Comparison of ENCODE assay signal across 9 mouse cellular contexts in the genomic region with DNA sequence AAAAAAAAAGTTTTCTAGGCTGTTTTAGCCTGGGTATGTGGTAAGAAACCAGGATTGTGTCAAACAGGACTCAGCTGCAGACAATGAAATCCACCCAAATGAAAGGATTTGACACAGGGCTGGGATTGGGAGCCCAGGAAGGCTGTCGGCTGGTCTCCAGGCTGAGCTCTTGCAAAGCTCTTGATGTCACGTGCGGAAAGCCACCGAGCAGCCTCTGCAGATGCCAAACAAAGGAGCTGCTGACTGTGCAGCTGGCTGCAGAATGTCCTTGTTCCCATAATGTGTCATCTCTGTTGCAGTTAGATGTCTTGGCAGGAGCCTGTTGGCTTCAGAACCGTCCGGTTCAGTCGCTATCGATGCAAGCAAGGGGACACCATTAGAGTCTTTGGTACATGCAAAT. TPM values are rescaled to one million over a fixed set of nuclear protein-coding genes. Genes with fewer than 3 reads are reported as not detected.
DNase-seq lines count a peak whose midpoint lies in the region; ATAC-seq and TF ChIP-seq lines count a peak whose summit lies in the region.
"Had no signal": no experiment of that assay in that cellular context is flagged by ENCODE, and none has a peak within 500 bp of the region (broad histone marks: within the 10 kb centered on the region; RNA-seq: fewer than 3 reads in every experiment).

No protein-coding gene starts in this region.

- H3K9ac ChIP-seq in heart, embryonic 11.5 days (ENCODE audit: low read depth, low read length): no peak overlapping the region
- no peak overlapping the region for H3K9ac ChIP-seq in lung, embryonic 16.5 days (ENCODE audit: low read length)
- H3K9ac ChIP-seq: embryonic facial prominence, embryonic 13.5 days had no signal

- WGBS in heart, embryonic 11.5 days (ENCODE audit: insufficient replicate concordance): 62% methylated on average over 8 of the region's 8 CpGs
- 33% methylated on average over 8 of the region's 8 CpGs for WGBS in lung, embryonic 16.5 days

- no peaks in the 10 kb centered on the region for H3K36me3 ChIP-seq in heart, embryonic 11.5 days (ENCODE audit: control insufficient read depth, insufficient read depth, low read length)
- no peaks in the 10 kb centered on the region for H3K36me3 ChIP-seq in lung, embryonic 16.5 days (ENCODE audit: control insufficient read depth, insufficient read depth, low read length)
- H3K36me3 ChIP-seq: embryonic facial prominence, embryonic 13.5 days had no signal

- H3K27ac ChIP-seq in heart, embryonic 11.5 days (ENCODE audit: low read depth, low read length): no peak overlapping the region
- peak overlapping the region; percentile 37; the same call in 1 of the 2 replicates for H3K27ac ChIP-seq in lung, embryonic 16.5 days (ENCODE audit: low read length)
- H3K27ac ChIP-seq in gastrocnemius, adult 2 months: no peak overlapping the region
- H3K27ac ChIP-seq: embryonic facial prominence, embryonic 13.5 days had no signal

- H3K4me2 ChIP-seq in heart, embryonic 11.5 days: no peak overlapping the region
- no peak overlapping the region for H3K4me2 ChIP-seq in lung, embryonic 16.5 days (ENCODE audit: low read depth, low read length)
- H3K4me2 ChIP-seq: embryonic facial prominence, embryonic 13.5 days had no signal

- intact Hi-C loops in gastrocnemius, adult 2 months (cut with DNase I): no loop called here

- no peak overlapping the region for H3K4me3 ChIP-seq in heart, embryonic 11.5 days (ENCODE audit: low read depth, low read length)
- no peak overlapping the region for H3K4me3 ChIP-seq in lung, embryonic 16.5 days (ENCODE audit: low read length)
- H3K4me3 ChIP-seq in gastrocnemius, adult 2 months: no peak overlapping the region
- H3K4me3 ChIP-seq: embryonic facial prominence, embryonic 13.5 days had no signal

- DNase-seq in heart, adult 11 months: peak; percentile 92
- DNase-seq in right cerebral cortex, postnatal 36 days (ENCODE audit: low spot score in 2 of 2): peak; percentile 13 to 37
- DNase-seq in right cerebral cortex, postnatal 14 days: no peak
- no peak for DNase-seq in gastrocnemius, adult 2 months
- DNase-seq in kidney, postnatal 25 days: no peak
- DNase-seq in testis, postnatal 10 days (ENCODE audit: low spot score): no peak

- no peaks in the 10 kb centered on the region for H3K4me1 ChIP-seq in heart, embryonic 11.5 days (ENCODE audit: control insufficient read depth, insufficient read depth, low read length)
- no peaks in the 10 kb centered on the region for H3K4me1 ChIP-seq in lung, embryonic 16.5 days (replicated peaks; ENCODE audit: control insufficient read depth, insufficient read depth, low read length)
- H3K4me1 ChIP-seq: embryonic facial prominence, embryonic 13.5 days had no signal

- H3K9me3 ChIP-seq in heart, embryonic 11.5 days (replicated peaks; ENCODE audit: control insufficient read depth, low read length): no peaks in the 10 kb centered on the region
- H3K9me3 ChIP-seq in lung, embryonic 16.5 days (ENCODE audit: control insufficient read depth, low read length): no peaks in the 10 kb centered on the region
- H3K9me3 ChIP-seq: embryonic facial prominence, embryonic 13.5 days had no signal

- ATAC-seq in heart, embryonic 11.5 days (replicated peaks; ENCODE audit: insufficient number of reproducible peaks, low FRiP score, low TSS enrichment): no peak
- peak; percentile 97 for ATAC-seq in lung, embryonic 16.5 days (ENCODE audit: low read depth)

- H3K27me3 ChIP-seq in heart, embryonic 11.5 days (ENCODE audit: control insufficient read depth, insufficient read depth, low read length): no peaks in the 10 kb centered on the region
- no peaks in the 10 kb centered on the region for H3K27me3 ChIP-seq in lung, embryonic 16.5 days (ENCODE audit: control insufficient read depth, insufficient read depth, low read depth, low read length)
- H3K27me3 ChIP-seq: embryonic facial prominence, embryonic 13.5 days had no signal

- no peak for TF ChIP-seq CTCF in gastrocnemius, adult 2 months (IDR thresholded peaks at IDR 0.05)

RNA-seq across cellular contexts. Expression of a gene that starts 56.1 kb away (rescaled TPM):
- polyA plus RNA-seq in heart, embryonic 11.5 days (2014; fragmentation: Nextera tagmentation; extraction: Ambion mirVana): 4.1 and 6.3 TPM in 2 replicates
- 6.2 TPM in 2 replicates for polyA plus RNA-seq in lung, embryonic 16.5 days (2015; fragmentation: Nextera tagmentation; extraction: Ambion mirVana)
- total RNA-seq in gastrocnemius, adult 2 months (2021): 1 to 10 TPM; 1.1 to 2.4 TPM

Comparison
In these comparisons a context has a peak if more than half of its experiments do, and no peak if none do; other contexts are left out.
1. DNase-seq: peak in heart, adult 11 months (single experiment) and right cerebral cortex, postnatal 36 days (2 of 2); none in right cerebral cortex, postnatal 14 days (single experiment), gastrocnemius, adult 2 months (single experiment), kidney, postnatal 25 days (0 of 2) and testis, postnatal 10 days (single experiment).